Mouse (Mus musculus) ES-E14 (cell line): ENCODE data around the gene Adamts2.

ENCODE experiments used
- HCFC1 ChIP-seq: IDR thresholded peaks from 2 replicates; pipeline ENCODE4 v1.6.1; 2012; ENCODE audit warnings: low read length, inconsistent platforms, borderline replicate concordance; ENCODE audit not compliant: insufficient read depth
- MAFK ChIP-seq: IDR thresholded peaks from 2 replicates; pipeline ENCODE4 v1.6.1; 2014; ENCODE audit warnings: mild to moderate bottlenecking, low read depth, low read length, inconsistent platforms; ENCODE audit not compliant: insufficient read depth
- ZC3H11A ChIP-seq: IDR thresholded peaks from 2 replicates; pipeline ENCODE4 v1.6.1; 2012; ENCODE audit warnings: low read depth, mild to moderate bottlenecking, inconsistent platforms, low read length, borderline replicate concordance

DNA sequence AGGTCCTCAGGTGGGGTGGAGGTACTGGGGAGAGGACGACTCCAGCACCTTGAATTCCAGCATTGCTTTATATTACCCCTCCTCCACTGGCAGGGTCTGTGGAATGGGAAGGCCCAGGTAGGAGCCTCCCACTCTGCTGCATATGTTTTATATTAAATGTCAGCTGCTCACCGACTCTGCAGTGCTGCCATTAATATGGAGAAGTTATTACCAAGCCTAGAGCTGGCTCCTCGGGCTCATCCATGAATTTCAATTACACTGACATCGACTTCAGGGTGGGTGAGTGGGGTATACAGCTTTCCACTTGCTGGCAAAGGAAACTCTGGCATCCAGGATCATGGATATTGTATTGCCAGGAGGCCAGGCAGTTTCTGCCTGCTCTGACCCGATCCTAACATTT is 9.3 kb downstream of the Adamts2 start:
- TF ChIP-seq ZC3H11A (no peak), HCFC1 (no peak), MAFK (no peak)
